Mouse (Mus musculus) brain, embryonic 14.5 days (tissue): Measurements from ENCODE around the gene Flad1.

Experiments used
- CTCF ChIP-seq: fragments of 200-500 bp; IDR thresholded peaks from 2 replicates; pipeline ENCODE4 v1.5.1; 2012; ENCODE audit warnings: inconsistent platforms, mild to moderate bottlenecking, moderate library complexity, borderline replicate concordance; ENCODE audit not compliant: insufficient read depth, insufficient read length; ENCODE audit errors: extremely low read depth
- POLR2A ChIP-seq: fragments of 200-500 bp; IDR thresholded peaks from 2 replicates; pipeline ENCODE4 v1.6.1; 2012; ENCODE audit warnings: mild to moderate bottlenecking, inconsistent platforms, borderline replicate concordance; ENCODE audit not compliant: poor library complexity, insufficient read depth, insufficient read length, severe bottlenecking; ENCODE audit errors: extremely low read depth

DNA sequence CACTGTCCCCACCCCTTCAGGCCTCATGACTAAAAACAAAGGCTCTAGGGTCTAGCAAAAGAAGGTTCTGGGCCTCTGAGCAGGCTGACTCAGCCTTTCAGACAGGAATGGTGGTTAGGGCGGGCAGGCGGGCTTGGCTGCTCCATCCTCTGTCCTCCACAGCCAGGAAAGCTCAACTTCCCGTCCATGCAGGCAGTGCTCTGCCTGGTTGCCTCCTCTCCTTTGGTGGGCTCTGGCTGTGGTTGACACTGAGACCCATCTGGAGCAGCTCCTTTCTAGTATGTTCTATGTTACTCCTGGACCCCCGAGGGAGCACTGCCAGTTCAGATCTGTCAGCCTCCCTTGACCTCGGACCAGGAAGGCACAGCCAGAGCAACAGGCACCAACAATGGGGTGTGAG, 9.0 kb downstream of the Flad1 start, which contains the start of gene Lenep:
- no peak for TF ChIP-seq CTCF
- TF ChIP-seq POLR2A = no peak
